In genomic region chr16:52453971-52454514, GRCm38 (mm10) we compare ENCODE assay signal across 7 mouse cellular contexts. TPM values are rescaled to one million over a fixed set of nuclear protein-coding genes. Genes with fewer than 3 reads are reported as not detected.
DNase-seq lines count a peak whose midpoint lies in the region; ATAC-seq lines count a peak whose summit lies in the region.

Alcam (minus strand) TSS chr16:52454074.

- H3K4me2 ChIP-seq in forebrain, embryonic 16.5 days (ENCODE audit: low read length): peak within 1 kb of the TSS; percentile 60
- H3K4me2 ChIP-seq in hindbrain, embryonic 14.5 days (replicated peaks): peak within 1 kb of the TSS; percentile 91

- peak within 1 kb of the TSS; percentile 61 for H3K4me3 ChIP-seq in forebrain, embryonic 16.5 days (replicated peaks; ENCODE audit: low read length)
- peak within 1 kb of the TSS; percentile 64 for H3K4me3 ChIP-seq in hindbrain, embryonic 14.5 days (replicated peaks; ENCODE audit: low read length)

- DNase-seq in Muller cell, postnatal 12 days (ENCODE audit: inconsistent ontology term): peak; percentile 65
- DNase-seq in brain, adult 2 months (ENCODE audit: low read depth, low spot score): peak; percentile 76
- DNase-seq in hindbrain, embryonic 14.5 days (ENCODE audit: low spot score): peak; percentile 66
- DNase-seq in left cerebral cortex, adult 8-10 months (ENCODE audit: low spot score in 2 of 2): peak; percentile 35 to 38
- DNase-seq in right cerebral cortex, adult 2 months (ENCODE audit: low spot score in 2 of 2): peak; percentile 61 to 71

- H3K9me3 ChIP-seq in forebrain, embryonic 16.5 days (ENCODE audit: control insufficient read depth, low read length): no peaks in the 10 kb centered on the region
- H3K9me3 ChIP-seq in hindbrain, embryonic 14.5 days (ENCODE audit: control insufficient read depth, low read length): no peaks in the 10 kb centered on the region

- peak within 1 kb of the TSS; percentile 74 for H3K27ac ChIP-seq in forebrain, embryonic 16.5 days (ENCODE audit: low read length)
- peak within 1 kb of the TSS; percentile 75 for H3K27ac ChIP-seq in hindbrain, embryonic 14.5 days

- no peak for ATAC-seq in forebrain, embryonic 16.5 days
- no peak for ATAC-seq in hindbrain, embryonic 14.5 days (ENCODE audit: low FRiP score)
- no peak for ATAC-seq in megakaryocyte, adult 5-6 weeks (ENCODE audit: poor library complexity, severe bottlenecking)

- H3K4me1 ChIP-seq in forebrain, embryonic 16.5 days (replicated peaks; ENCODE audit: control insufficient read depth, insufficient read depth, low read length): peaks cover 27% of the 10 kb centered on the region
- H3K4me1 ChIP-seq in hindbrain, embryonic 14.5 days (replicated peaks; ENCODE audit: control insufficient read depth, insufficient read depth, low read length): peaks cover 10% of the 10 kb centered on the region

- H3K27me3 ChIP-seq in forebrain, embryonic 16.5 days (replicated peaks; ENCODE audit: control insufficient read depth, insufficient read depth, low read length): no peaks in the 10 kb centered on the region
- H3K27me3 ChIP-seq in hindbrain, embryonic 14.5 days (ENCODE audit: control insufficient read depth, insufficient read depth, low read length): no peaks in the 10 kb centered on the region

- WGBS in forebrain, embryonic 16.5 days: under 1% methylated on average over 14 of the region's 14 CpGs
- WGBS in hindbrain, embryonic 14.5 days: under 1% methylated on average over 14 of the region's 14 CpGs

- H3K36me3 ChIP-seq in forebrain, embryonic 16.5 days (ENCODE audit: control insufficient read depth, insufficient read depth): no peaks in the 10 kb centered on the region
- no peaks in the 10 kb centered on the region for H3K36me3 ChIP-seq in hindbrain, embryonic 14.5 days (replicated peaks; ENCODE audit: control insufficient read depth, insufficient read depth)

- peak within 1 kb of the TSS; percentile 55 for H3K9ac ChIP-seq in forebrain, embryonic 16.5 days (replicated peaks; ENCODE audit: low read depth, low read length)
- H3K9ac ChIP-seq in hindbrain, embryonic 14.5 days: peak within 1 kb of the TSS; percentile 68

RNA-seq across cellular contexts. Expression of gene Alcam, which starts in this region (rescaled TPM):
- polyA plus RNA-seq in forebrain, embryonic 16.5 days (2015; fragmentation: Nextera tagmentation; extraction: Ambion mirVana): 28.6 and 32.4 TPM in 2 replicates
- polyA plus RNA-seq in hindbrain, embryonic 14.5 days (2014; fragmentation: Nextera tagmentation; extraction: Ambion mirVana): 63.5 and 69.7 TPM in 2 replicates
- total RNA-seq in left cerebral cortex, adult 8-10 months (2022): 100 to 1,000 TPM; 181 to 202 (median 186) TPM
- total RNA-seq in megakaryocyte, adult 5-6 weeks (2015): 35.6 and 36.5 TPM in 2 replicates
- total RNA-seq in megakaryocyte, adult 5-6 weeks (2017): 63.1 and 63.2 TPM in 2 replicates
